Mouse (Mus musculus) hindbrain, embryonic 13.5 days (tissue): ENCODE measurements around the gene Macrod1. TPM values are rescaled to one million over a fixed set of nuclear protein-coding genes. Genes with fewer than 3 reads are reported as not detected.
"Not testable (repeated sequence)": the region's sequence is repeated elsewhere in the genome, so short reads cannot be mapped to it uniquely, and the experiment has no call there.

Source experiments
- ATAC-seq: fragments of 200-750 bp; cut with Nextera tagmentation; 2 replicates; pipeline ENCODE4 v1.8.0; 2017; ENCODE audit warnings: moderate TSS enrichment; ENCODE audit not compliant: low FRiP score
- H3K27ac ChIP-seq: fragments of 300-500 bp; sonication (generic); 2 replicates; pipeline ENCODE4 v1.5.1; 2015; ENCODE audit warnings: inconsistent platforms, mild to moderate bottlenecking, moderate library complexity
- H3K27me3 ChIP-seq: fragments of 300-500 bp; sonication (generic); 2 replicates; pipeline ENCODE4 v1.6.1; 2015; ENCODE audit warnings: mild to moderate bottlenecking, inconsistent platforms
- H3K36me3 ChIP-seq: fragments of 300-500 bp; sonication (generic); 2 replicates; pipeline ENCODE4 v1.6.1; 2015; ENCODE audit warnings: mild to moderate bottlenecking, inconsistent platforms
- H3K4me1 ChIP-seq: fragments of 300-500 bp; sonication (generic); replicated peaks from 2 replicates; pipeline ENCODE4 v1.6.1; 2015; ENCODE audit warnings: inconsistent platforms
- H3K4me2 ChIP-seq: fragments of 300-500 bp; sonication (generic); 2 replicates; pipeline ENCODE4 v1.6.1; 2015; ENCODE audit warnings: inconsistent platforms, mild to moderate bottlenecking, moderate library complexity
- H3K4me3 ChIP-seq: fragments of 300-500 bp; sonication (generic); 2 replicates; pipeline ENCODE4 v1.5.1; 2015; ENCODE audit warnings: mild to moderate bottlenecking, inconsistent platforms
- H3K9ac ChIP-seq: fragments of 300-500 bp; sonication (generic); 2 replicates; pipeline ENCODE4 v1.6.1; 2015; ENCODE audit warnings: mild to moderate bottlenecking, inconsistent platforms
- H3K9me3 ChIP-seq: fragments of 300-500 bp; sonication (generic); 2 replicates; pipeline ENCODE4 v1.6.1; 2016; ENCODE audit warnings: inconsistent platforms
- WGBS: fragments of 180-500 bp; shearing (Covaris S2); methylation state at CpG from one replicate; pipeline ENCODE4 v1.1.7; 2015; 5-methylcytosine and 5-hydroxymethylcytosine counted together
- polyA plus RNA-seq: library from polyadenylated mRNA; unstranded; fragments of >200 nt; fragmentation: Nextera tagmentation; extraction: Ambion mirVana; gene quantifications from 2 replicates; pipeline ENCODE4 v1.2.1, GENCODE M21; 2015

Gene Macrod1
- polyA plus RNA-seq, 1 experiment from 2014 or later = 5.3 TPM

GRCm38 (mm10) chr19:7072221-7072620 is 15.6 kb downstream of the Macrod1 start:
- H3K4me2 ChIP-seq = no peak overlapping the region
- no peak overlapping the region for H3K27ac ChIP-seq
- H3K36me3 ChIP-seq = no peaks in the 10 kb centered on the region
- H3K27me3 ChIP-seq = peaks cover 53% of the 10 kb centered on the region
- no peak for ATAC-seq
- H3K9me3 ChIP-seq = no peaks in the 10 kb centered on the region
- H3K9ac ChIP-seq = no peak overlapping the region
- H3K4me1 ChIP-seq = peaks cover 71% of the 10 kb centered on the region
- H3K4me3 ChIP-seq = no peak overlapping the region
- WGBS = 62% methylated on average over 6 of the region's 6 CpGs

- peak overlapping the region; percentile 58 for H3K27ac ChIP-seq
- peaks cover 65% of the 10 kb centered on the region for H3K27me3 ChIP-seq
- H3K36me3 ChIP-seq = no peaks in the 10 kb centered on the region
Observed at GRCm38 (mm10) chr19:7073997-7074781, 17.6 kb downstream of the Macrod1 start.

GRCm38 (mm10) chr19:7075336-7075735 is 18.7 kb downstream of the Macrod1 start:
- not testable (repeated sequence) for H3K9ac ChIP-seq, H3K4me3 ChIP-seq, H3K9me3 ChIP-seq, H3K27ac ChIP-seq, H3K4me2 ChIP-seq, ATAC-seq, H3K36me3 ChIP-seq
- peaks cover 64% of the 10 kb centered on the region for H3K4me1 ChIP-seq
- peaks cover 73% of the 10 kb centered on the region for H3K27me3 ChIP-seq
- WGBS = 86% methylated on average over 11 of the region's 11 CpGs

More at GRCm38 (mm10) chr19:7073997-7074781, 17.6 kb downstream of the Macrod1 start:
- no peak for ATAC-seq
- Histone ChIP-seq H3K4me1 (peaks cover 64% of the 10 kb centered on the region), H3K9me3 (no peaks in the 10 kb centered on the region), H3K9ac (no peak overlapping the region; the same call in 1 of the 2 replicates), H3K4me3 (no peak overlapping the region), H3K4me2 (no peak overlapping the region)
- WGBS = 38% methylated on average over 12 of the region's 12 CpGs

- Histone ChIP-seq H3K9ac (no peak overlapping the region), H3K36me3 (no peaks in the 10 kb centered on the region), H3K27ac (no peak overlapping the region), H3K4me3 (no peak overlapping the region), H3K27me3 (peaks cover 64% of the 10 kb centered on the region), H3K4me2 (no peak overlapping the region), H3K9me3 (no peaks in the 10 kb centered on the region), H3K4me1 (peaks cover 46% of the 10 kb centered on the region)
- ATAC-seq = no peak
- 38% methylated on average over 9 of the region's 9 CpGs for WGBS
Observed at GRCm38 (mm10) chr19:7077666-7078065, 21.1 kb downstream of the Macrod1 start.

GRCm38 (mm10) chr19:7078271-7078670 is 21.7 kb downstream of the Macrod1 start:
- 87% methylated on average over 7 of the region's 7 CpGs for WGBS
- Histone ChIP-seq H3K9ac (no peak overlapping the region), H3K36me3 (no peaks in the 10 kb centered on the region), H3K4me2 (no peak overlapping the region), H3K4me3 (no peak overlapping the region), H3K4me1 (peaks cover 44% of the 10 kb centered on the region), H3K27me3 (peaks cover 58% of the 10 kb centered on the region), H3K9me3 (no peaks in the 10 kb centered on the region), H3K27ac (no peak overlapping the region)
- no peak for ATAC-seq

- 82% methylated on average over 7 of the region's 7 CpGs for whole genome bisulfite sequencing
- Histone ChIP-seq H3K9me3 (no peaks in the 10 kb centered on the region), H3K4me3 (no peak overlapping the region), H3K4me1 (peaks cover 54% of the 10 kb centered on the region), H3K27me3 (peaks cover 54% of the 10 kb centered on the region), H3K36me3 (no peaks in the 10 kb centered on the region), H3K27ac (no peak overlapping the region), H3K9ac (no peak overlapping the region), H3K4me2 (no peak overlapping the region)
- ATAC-seq = no peak
Observed at GRCm38 (mm10) chr19:7081516-7082266, 25.1 kb downstream of the Macrod1 start.

- no peak overlapping the region for H3K4me3 ChIP-seq
- H3K9me3 ChIP-seq = no peaks in the 10 kb centered on the region
- peak; percentile 33 for ATAC-seq
- peak overlapping the region; percentile 35; the same call in 1 of the 2 replicates for H3K9ac ChIP-seq
- H3K36me3 ChIP-seq = no peaks in the 10 kb centered on the region
- no peak overlapping the region for H3K4me2 ChIP-seq
- 30% methylated on average over 14 of the region's 14 CpGs for WGBS
- peaks cover 55% of the 10 kb centered on the region for H3K27me3 ChIP-seq
- H3K27ac ChIP-seq = peak overlapping the region; percentile 36; the same call in 1 of the 2 replicates
- H3K4me1 ChIP-seq = peaks cover 53% of the 10 kb centered on the region
Observed at GRCm38 (mm10) chr19:7083035-7083794, 26.6 kb downstream of the Macrod1 start.

GRCm38 (mm10) chr19:7084734-7085133 is 28.1 kb downstream of the Macrod1 start:
- WGBS = 49% methylated on average over 15 of the region's 15 CpGs
- Histone ChIP-seq H3K36me3 (no peaks in the 10 kb centered on the region), H3K9me3 (no peaks in the 10 kb centered on the region), H3K9ac (0 out of 2 replicates have a peak overlapping the region, but pooled peaks have one; percentile 53), H3K4me2 (no peak overlapping the region), H3K27me3 (peaks cover 42% of the 10 kb centered on the region), H3K4me3 (no peak overlapping the region), H3K27ac (peak overlapping the region; percentile 26; the same call in 1 of the 2 replicates), H3K4me1 (peaks cover 59% of the 10 kb centered on the region)
- no peak for ATAC-seq

- no peaks in the 10 kb centered on the region for H3K9me3 ChIP-seq
- H3K4me2 ChIP-seq = no peak overlapping the region
- peak overlapping the region; percentile 26; the same call in 1 of the 2 replicates for H3K9ac ChIP-seq
- no peaks in the 10 kb centered on the region for H3K36me3 ChIP-seq
- no peak for ATAC-seq
- peaks cover 83% of the 10 kb centered on the region for H3K4me1 ChIP-seq
- H3K27ac ChIP-seq = no peak overlapping the region
- H3K27me3 ChIP-seq = peaks cover 37% of the 10 kb centered on the region
- H3K4me3 ChIP-seq = no peak overlapping the region
- WGBS = 15% methylated on average over 9 of the region's 9 CpGs
Observed at GRCm38 (mm10) chr19:7088558-7088957, 31.9 kb downstream of the Macrod1 start.

- Histone ChIP-seq H3K27me3 (peaks cover 37% of the 10 kb centered on the region), H3K9ac (no peak overlapping the region), H3K27ac (no peak overlapping the region), H3K4me2 (no peak overlapping the region), H3K4me1 (peaks cover 83% of the 10 kb centered on the region), H3K9me3 (no peaks in the 10 kb centered on the region), H3K4me3 (no peak overlapping the region), H3K36me3 (no peaks in the 10 kb centered on the region)
- ATAC-seq = no peak
- 60% methylated on average over 5 of the region's 5 CpGs for WGBS
Observed at GRCm38 (mm10) chr19:7089050-7089449, 32.4 kb downstream of the Macrod1 start.

- H3K4me1 ChIP-seq = peaks cover 79% of the 10 kb centered on the region
- H3K9ac ChIP-seq = peak overlapping the region; percentile 53; the same call in 1 of the 2 replicates
- H3K27ac ChIP-seq = peak overlapping the region; percentile 81
- H3K27me3 ChIP-seq = peaks cover 37% of the 10 kb centered on the region
- H3K36me3 ChIP-seq = no peaks in the 10 kb centered on the region
- no peak overlapping the region for H3K4me2 ChIP-seq
- no peak for ATAC-seq
- 27% methylated on average over 7 of the region's 7 CpGs for WGBS
- no peaks in the 10 kb centered on the region for H3K9me3 ChIP-seq
- H3K4me3 ChIP-seq = no peak overlapping the region
Observed at GRCm38 (mm10) chr19:7089842-7090251, 33.2 kb downstream of the Macrod1 start.
